Mouse (Mus musculus): ENCODE measurements around the gene Vmn1r83.

- no peak for TF ChIP-seq CTCF (IDR thresholded peaks at IDR 0.05; ENCODE audit: low read depth, low read length)
- no peak for TF ChIP-seq EP300 (IDR thresholded peaks at IDR 0.05; ENCODE audit: insufficient read depth, low read depth, low read length)
Observed at GRCm38 (mm10) chr7:12369173-12369572, 39.9 kb upstream of the Vmn1r83 start, which contains the start of gene Vmn1r84.
